Mouse (Mus musculus) neural tube, postnatal 0 days (tissue): ENCODE data around the gene Pradc1. TPM values are rescaled to one million over a fixed set of nuclear protein-coding genes. Genes with fewer than 3 reads are reported as not detected.

Experiments
- polyA plus RNA-seq: library from polyadenylated mRNA; unstranded; fragments of >200 nt; fragmentation: Nextera tagmentation; extraction: Ambion mirVana; gene quantifications from 2 replicates; pipeline ENCODE4 v1.2.1, GENCODE M21; 2015

Pradc1 gene
- 35.9 and 36.5 TPM in 2 replicates for polyA plus RNA-seq

DNA sequence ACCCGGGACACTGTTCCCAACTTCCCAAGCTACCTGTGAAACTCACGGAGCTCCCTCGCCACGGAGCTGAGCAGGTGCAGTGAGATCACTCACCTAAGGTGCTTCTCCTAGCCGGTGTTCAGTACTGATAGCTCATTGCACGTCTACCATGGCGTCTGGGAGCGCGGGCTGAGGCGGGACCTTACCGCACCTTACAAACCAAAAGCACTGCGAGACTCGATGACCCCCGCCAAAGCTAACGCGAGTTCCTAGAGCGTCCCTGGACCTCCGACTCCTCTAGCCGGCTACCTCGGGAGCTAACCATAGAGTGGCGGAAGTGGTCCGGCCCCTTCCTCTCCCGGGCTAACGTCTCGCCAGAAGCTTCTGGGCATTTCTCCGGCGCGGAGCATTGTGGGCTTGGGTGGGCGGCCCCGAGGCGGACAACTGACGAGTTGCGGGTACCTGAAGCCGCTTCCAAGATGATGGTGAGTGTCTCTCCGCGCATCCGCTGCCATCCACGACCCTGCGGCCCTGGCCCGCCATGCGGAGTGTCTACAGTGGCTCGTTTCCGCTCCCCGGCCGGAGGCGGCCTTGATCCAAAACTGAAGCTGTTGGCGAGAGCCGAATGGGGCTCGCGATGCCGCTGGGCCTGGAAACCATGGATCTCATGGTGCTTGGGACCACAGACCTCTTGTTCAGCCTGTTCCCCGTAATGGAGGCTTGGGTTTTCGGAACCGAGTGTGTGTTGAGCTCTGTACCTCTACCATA, at the start of gene Pradc1:
Gene Pradc1 (minus strand): TSS at position 307 of the 747 bp plus-strand sequence.

DNA sequence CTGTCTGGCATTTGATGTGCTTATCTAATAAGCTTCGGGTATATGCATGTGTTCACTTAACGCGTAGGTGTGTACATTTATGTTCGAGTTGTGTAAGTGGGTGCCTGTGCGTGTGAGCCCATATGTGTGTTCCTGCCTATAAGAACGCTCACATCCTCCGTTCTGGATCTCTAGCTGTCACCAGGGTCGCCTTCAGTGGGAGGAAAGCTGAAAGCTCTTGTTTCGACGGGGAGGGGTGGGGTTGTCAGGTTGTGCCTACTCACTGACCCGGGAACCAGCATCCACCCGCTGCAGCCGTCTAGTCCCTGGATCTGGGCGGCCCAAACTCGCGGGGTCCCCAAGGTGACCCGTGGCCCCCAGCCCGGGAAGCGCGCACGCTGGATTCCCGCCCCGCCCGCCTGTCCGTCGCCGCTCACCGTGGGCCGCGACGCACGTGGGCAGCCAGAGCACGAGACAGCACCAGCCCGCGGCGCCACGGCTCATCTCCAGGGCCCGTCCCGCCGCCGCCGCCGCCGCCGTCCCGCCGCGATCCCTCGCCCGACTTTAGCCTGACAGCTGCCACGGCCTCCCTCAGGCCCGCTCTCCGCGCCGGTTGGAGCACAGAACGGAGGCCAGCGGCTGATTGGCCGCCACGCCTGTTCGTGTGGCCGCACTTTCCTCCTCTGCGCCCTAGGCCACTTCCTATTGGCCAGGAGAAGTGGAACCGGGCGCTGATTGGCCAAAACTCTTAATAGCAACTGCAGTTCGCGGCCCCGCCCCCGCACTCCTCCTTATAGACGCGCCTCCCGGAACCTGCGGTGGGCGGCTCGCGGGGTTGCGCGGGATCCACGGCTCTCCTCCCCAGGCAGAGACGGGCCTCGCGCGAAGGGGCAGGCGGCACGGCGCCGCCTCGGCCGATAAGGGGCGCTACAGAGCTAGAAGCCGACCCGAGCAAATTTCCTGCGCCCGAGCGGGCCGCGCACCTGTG, 790 bp downstream of the Pradc1 start, which contains the start of gene Cct7:
Gene Cct7 (plus strand): TSS at position 818 of the 967 bp plus-strand sequence.

GRCm38 (mm10) chr6:85431842-85432431, 19.8 kb downstream of the Pradc1 start, which contains the start of gene Smyd5:
Gene Smyd5 (plus strand): TSS chr6:85431989.

GRCm38 (mm10) chr6:85423836-85424379, 27.9 kb downstream of the Pradc1 start, which contains the start of gene Noto:
Gene Noto (plus strand): TSS chr6:85423886.

Other genes with a start within 250 kb of the Pradc1 start
- gene Sfxn5, start 118.5 kb downstream of the Pradc1 start, polyA plus RNA-seq = 108 TPM in 2 replicates
- gene Rab11fip5, start 77.3 kb downstream of the Pradc1 start, polyA plus RNA-seq = 25.9 and 30.9 TPM in 2 replicates
- not detected in 2 replicates for gene Noto, start 28.1 kb downstream of the Pradc1 start, polyA plus RNA-seq
- 54.8 and 59.5 TPM in 2 replicates for gene Smyd5, start 20.0 kb downstream of the Pradc1 start, polyA plus RNA-seq
- gene Cct7, start 456 bp downstream of the Pradc1 start, polyA plus RNA-seq = 449 and 460 TPM in 2 replicates
- 12.7 and 12.8 TPM in 2 replicates for gene Fbxo41, start 51.0 kb upstream of the Pradc1 start, polyA plus RNA-seq
- gene Egr4, start 61.6 kb upstream of the Pradc1 start, polyA plus RNA-seq = 0.14 and 0.30 TPM in 2 replicates
- gene Alms1, start 135.6 kb upstream of the Pradc1 start, polyA plus RNA-seq = 2.3 and 3.0 TPM in 2 replicates